Mouse (Mus musculus): ENCODE data around the gene Ly6g5b. TPM values are rescaled to one million over a fixed set of nuclear protein-coding genes. Genes with fewer than 3 reads are reported as not detected.
A peak's percentile ranks its signal among the peaks of the same experiment; 100 is the strongest.

Gene Ly6g5b
- polyA plus RNA-seq, 1 experiment: 3.1 TPM

GRCm38 (mm10) chr17:35077285-35077684 lies 37.9 kb downstream of the Ly6g5b start:
- H3K4me3 ChIP-seq (ENCODE audit: control insufficient read depth, low read depth, low read length): no peak overlapping the region
- H3K36me3 ChIP-seq (ENCODE audit: control insufficient read depth, insufficient read depth, low read length): no peaks in the 10 kb centered on the region
- no peak for TF ChIP-seq POLR2A (IDR thresholded peaks at IDR 0.05; ENCODE audit: control insufficient read depth, low read depth, low read length)
- TF ChIP-seq CTCF (IDR thresholded peaks at IDR 0.05; ENCODE audit: control insufficient read depth, insufficient read depth, insufficient replicate concordance, low read depth, low read length): no peak
- no peaks in the 10 kb centered on the region for H3K27me3 ChIP-seq (ENCODE audit: control insufficient read depth, insufficient read depth, low read length)
- H3K4me1 ChIP-seq (ENCODE audit: control insufficient read depth, insufficient read depth, low read length): peaks cover 4% of the 10 kb centered on the region
- no peak overlapping the region for H3K27ac ChIP-seq (ENCODE audit: control insufficient read depth, insufficient read depth, low read depth, low read length)

GRCm38 (mm10) chr17:35076507-35077176 lies 38.6 kb downstream of the Ly6g5b start, which contains the start of gene Ly6g6e:
Gene Ly6g6e, plus strand, starts transcription at chr17:35076902.
- H3K27ac ChIP-seq (ENCODE audit: control insufficient read depth, insufficient read depth, low read depth, low read length): peak within 1 kb of the TSS; percentile 44
- TF ChIP-seq CTCF (IDR thresholded peaks at IDR 0.05; ENCODE audit: control insufficient read depth, insufficient read depth, insufficient replicate concordance, low read depth, low read length): no peak
- no peak for TF ChIP-seq POLR2A (IDR thresholded peaks at IDR 0.05; ENCODE audit: control insufficient read depth, low read depth, low read length)
- H3K27me3 ChIP-seq (ENCODE audit: control insufficient read depth, insufficient read depth, low read length): no peaks in the 10 kb centered on the region
- no peak within 1 kb of the TSS for H3K4me3 ChIP-seq (ENCODE audit: control insufficient read depth, low read depth, low read length)
- H3K4me1 ChIP-seq (ENCODE audit: control insufficient read depth, insufficient read depth, low read length): peaks cover 4% of the 10 kb centered on the region
- no peaks in the 10 kb centered on the region for H3K36me3 ChIP-seq (ENCODE audit: control insufficient read depth, insufficient read depth, low read length)

GRCm38 (mm10) chr17:35074097-35074496 lies 41.1 kb downstream of the Ly6g5b start:
- Histone ChIP-seq H3K27ac (ENCODE audit: control insufficient read depth, insufficient read depth, low read depth, low read length) (no peak overlapping the region), H3K4me3 (ENCODE audit: control insufficient read depth, low read depth, low read length) (no peak overlapping the region), H3K27me3 (ENCODE audit: control insufficient read depth, insufficient read depth, low read length) (no peaks in the 10 kb centered on the region), H3K4me1 (ENCODE audit: control insufficient read depth, insufficient read depth, low read length) (peaks cover 2% of the 10 kb centered on the region), H3K36me3 (ENCODE audit: control insufficient read depth, insufficient read depth, low read length) (no peaks in the 10 kb centered on the region)
- TF ChIP-seq POLR2A (IDR thresholded peaks at IDR 0.05; ENCODE audit: control insufficient read depth, low read depth, low read length) (no peak), CTCF (IDR thresholded peaks at IDR 0.05; ENCODE audit: control insufficient read depth, insufficient read depth, insufficient replicate concordance, low read depth, low read length) (no peak)

- Histone ChIP-seq H3K4me3 (ENCODE audit: control insufficient read depth, low read depth, low read length) (no peak overlapping the region), H3K27me3 (ENCODE audit: control insufficient read depth, insufficient read depth, low read length) (no peaks in the 10 kb centered on the region), H3K4me1 (ENCODE audit: control insufficient read depth, insufficient read depth, low read length) (peaks cover 2% of the 10 kb centered on the region), H3K27ac (ENCODE audit: control insufficient read depth, insufficient read depth, low read depth, low read length) (no peak overlapping the region), H3K36me3 (ENCODE audit: control insufficient read depth, insufficient read depth, low read length) (no peaks in the 10 kb centered on the region)
- TF ChIP-seq CTCF (IDR thresholded peaks at IDR 0.05; ENCODE audit: control insufficient read depth, insufficient read depth, insufficient replicate concordance, low read depth, low read length) (no peak), POLR2A (IDR thresholded peaks at IDR 0.05; ENCODE audit: control insufficient read depth, low read depth, low read length) (no peak)
These were observed 43.8 kb downstream of the Ly6g5b start for GRCm38 (mm10) chr17:35071454-35071853.

- no peak for TF ChIP-seq CTCF (IDR thresholded peaks at IDR 0.05; ENCODE audit: control insufficient read depth, insufficient read depth, insufficient replicate concordance, low read depth, low read length)
- no peak for TF ChIP-seq POLR2A (IDR thresholded peaks at IDR 0.05; ENCODE audit: control insufficient read depth, low read depth, low read length)
- Histone ChIP-seq H3K36me3 (ENCODE audit: control insufficient read depth, insufficient read depth, low read length) (no peaks in the 10 kb centered on the region), H3K27ac (ENCODE audit: control insufficient read depth, insufficient read depth, low read depth, low read length) (no peak overlapping the region), H3K4me3 (ENCODE audit: control insufficient read depth, low read depth, low read length) (no peak overlapping the region), H3K27me3 (ENCODE audit: control insufficient read depth, insufficient read depth, low read length) (peaks cover 3% of the 10 kb centered on the region; the same call in 1 of the 2 replicates), H3K4me1 (ENCODE audit: control insufficient read depth, insufficient read depth, low read length) (peaks cover 2% of the 10 kb centered on the region)
These were observed 44.5 kb downstream of the Ly6g5b start for GRCm38 (mm10) chr17:35070556-35071229.

GRCm38 (mm10) chr17:35068213-35068914 lies 46.9 kb downstream of the Ly6g5b start:
- H3K4me3 ChIP-seq (ENCODE audit: control insufficient read depth, low read depth, low read length): peak overlapping the region; percentile 71
- peaks cover 13% of the 10 kb centered on the region for H3K4me1 ChIP-seq (ENCODE audit: control insufficient read depth, insufficient read depth, low read length)
- no peak for TF ChIP-seq POLR2A (IDR thresholded peaks at IDR 0.05; ENCODE audit: control insufficient read depth, low read depth, low read length)
- no peak for TF ChIP-seq CTCF (IDR thresholded peaks at IDR 0.05; ENCODE audit: control insufficient read depth, insufficient read depth, insufficient replicate concordance, low read depth, low read length)
- peaks cover 7% of the 10 kb centered on the region; the same call in 1 of the 2 replicates for H3K27me3 ChIP-seq (ENCODE audit: control insufficient read depth, insufficient read depth, low read length)
- no peak overlapping the region for H3K27ac ChIP-seq (ENCODE audit: control insufficient read depth, insufficient read depth, low read depth, low read length)
- no peaks in the 10 kb centered on the region for H3K36me3 ChIP-seq (ENCODE audit: control insufficient read depth, insufficient read depth, low read length)

GRCm38 (mm10) chr17:35066084-35066483 lies 49.1 kb downstream of the Ly6g5b start, which contains the start of gene Mpig6b:
Gene Mpig6b, minus strand, starts transcription at chr17:35066184.
- H3K4me3 ChIP-seq (ENCODE audit: control insufficient read depth, low read depth, low read length): peak within 1 kb of the TSS; percentile 84
- H3K36me3 ChIP-seq (ENCODE audit: control insufficient read depth, insufficient read depth, low read length): no peaks in the 10 kb centered on the region
- TF ChIP-seq POLR2A (IDR thresholded peaks at IDR 0.05; ENCODE audit: control insufficient read depth, low read depth, low read length): no peak
- TF ChIP-seq CTCF (IDR thresholded peaks at IDR 0.05; ENCODE audit: control insufficient read depth, insufficient read depth, insufficient replicate concordance, low read depth, low read length): no peak
- no peak within 1 kb of the TSS for H3K27ac ChIP-seq (ENCODE audit: control insufficient read depth, insufficient read depth, low read depth, low read length)
- peaks cover 7% of the 10 kb centered on the region; the same call in 1 of the 2 replicates for H3K27me3 ChIP-seq (ENCODE audit: control insufficient read depth, insufficient read depth, low read length)
- peaks cover 16% of the 10 kb centered on the region for H3K4me1 ChIP-seq (ENCODE audit: control insufficient read depth, insufficient read depth, low read length)
